Mouse (Mus musculus): ENCODE data around the gene Gm5141. TPM values are rescaled to one million over a fixed set of nuclear protein-coding genes. Genes with fewer than 3 reads are reported as not detected.
A peak's percentile ranks its signal among the peaks of the same experiment; 100 is the strongest.
"Not testable (repeated sequence)": the region's sequence is repeated elsewhere in the genome, so short reads cannot be mapped to it uniquely, and the experiment has no call there.

The Gm5141 gene
- total RNA-seq (2021), result 1 to 10 TPM; 4.0 to 4.8 TPM
- long read RNA-seq, experiment 1, partial matches to known transcripts, result 0 of 3 reads
- long read RNA-seq, experiment 1, other reads (novel, unspliced or antisense), result 0 of 3 reads
- long read RNA-seq, experiment 2, partial matches to known transcripts, result 0 of 4 reads
- long read RNA-seq, experiment 2, other reads (novel, unspliced or antisense), result 0 of 4 reads

GRCm38 (mm10) chr13:62785199-62786134 lies at the start of gene Gm5141:
Gene Gm5141 (minus strand): TSS chr13:62785808.
- intact Hi-C loops (cut with DNase I), result not testable (repeated sequence)
- DNase-seq (ENCODE audit: low spot score in 2 of 2), result peak; percentile 26 to 50

GRCm38 (mm10) chr13:62833341-62833740 lies 47.7 kb upstream of the Gm5141 start:
- intact Hi-C loops (cut with DNase I), result no loop called here
- DNase-seq (ENCODE audit: low spot score in 2 of 2), result no peak

GRCm38 (mm10) chr13:62832239-62832638 lies 46.6 kb upstream of the Gm5141 start:
- DNase-seq (ENCODE audit: low spot score in 2 of 2), result no peak
- intact Hi-C loops (cut with DNase I), result no loop called here

- intact Hi-C loops (cut with DNase I), result not testable (repeated sequence)
These were observed 30.1 kb upstream of the Gm5141 start for GRCm38 (mm10) chr13:62815705-62816104.

GRCm38 (mm10) chr13:62812713-62813112 lies 27.1 kb upstream of the Gm5141 start:
- intact Hi-C loops (cut with DNase I), result no loop called here
- no peak for DNase-seq (ENCODE audit: low spot score in 2 of 2)

More at GRCm38 (mm10) chr13:62815705-62816104, 30.1 kb upstream of the Gm5141 start:
- not testable (repeated sequence) for DNase-seq (ENCODE audit: low spot score in 2 of 2)

DNA sequence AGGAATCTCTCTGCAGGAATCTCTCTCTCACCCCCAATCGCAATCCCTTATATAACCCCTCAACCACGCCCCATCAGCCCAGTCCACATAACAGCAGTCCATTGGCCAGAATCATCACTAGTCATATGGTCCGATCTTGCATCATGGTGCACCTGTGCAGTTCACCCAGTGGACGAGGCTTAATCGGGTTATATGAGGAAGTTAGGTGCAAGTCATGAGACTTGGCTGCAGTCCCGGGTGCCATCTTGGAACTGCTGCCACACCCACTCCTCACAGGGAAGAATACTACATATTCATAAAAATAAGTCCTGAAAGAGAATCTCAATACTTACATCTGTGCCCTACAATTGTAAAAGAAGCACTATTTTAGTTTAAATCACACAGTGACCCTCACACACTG lies 22.4 kb upstream of the Gm5141 start:
- DNase-seq (ENCODE audit: low spot score in 2 of 2), result not testable (repeated sequence)

GRCm38 (mm10) chr13:62786135-62786493 lies 506 bp upstream of the Gm5141 start:
- intact Hi-C loops (cut with DNase I); DNase-seq (ENCODE audit: low spot score in 2 of 2): not testable (repeated sequence)

More for the DNA sequence above, 22.4 kb upstream of the Gm5141 start:
- intact Hi-C loops (cut with DNase I), result not testable (repeated sequence)

DNA sequence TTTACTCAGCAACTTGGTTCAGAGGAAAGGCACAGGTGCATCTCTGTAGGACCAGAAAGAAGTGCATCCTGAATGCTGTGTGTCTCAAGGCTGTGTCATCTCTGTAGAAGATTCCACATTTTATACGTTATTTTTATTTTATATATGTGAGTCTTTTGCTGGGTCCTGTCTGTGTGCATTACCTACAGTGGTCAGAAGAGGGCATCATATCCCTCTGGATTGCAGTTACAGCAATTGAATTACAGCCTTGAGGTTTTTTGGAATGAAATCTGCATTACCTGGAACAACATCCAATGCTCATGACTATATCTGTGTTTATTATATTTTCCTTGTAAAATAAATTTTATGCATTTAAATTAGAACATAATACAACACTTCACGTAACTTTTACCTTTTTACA lies 21.8 kb downstream of the Gm5141 start:
- peak; percentile 72 to 74 for DNase-seq (ENCODE audit: low spot score in 2 of 2)
- intact Hi-C loops (cut with DNase I), result loop anchor here (5.0 kb wide), 1 partner anchor 93 kb away; the partner anchor contains the start of gene Fbp2

DNA sequence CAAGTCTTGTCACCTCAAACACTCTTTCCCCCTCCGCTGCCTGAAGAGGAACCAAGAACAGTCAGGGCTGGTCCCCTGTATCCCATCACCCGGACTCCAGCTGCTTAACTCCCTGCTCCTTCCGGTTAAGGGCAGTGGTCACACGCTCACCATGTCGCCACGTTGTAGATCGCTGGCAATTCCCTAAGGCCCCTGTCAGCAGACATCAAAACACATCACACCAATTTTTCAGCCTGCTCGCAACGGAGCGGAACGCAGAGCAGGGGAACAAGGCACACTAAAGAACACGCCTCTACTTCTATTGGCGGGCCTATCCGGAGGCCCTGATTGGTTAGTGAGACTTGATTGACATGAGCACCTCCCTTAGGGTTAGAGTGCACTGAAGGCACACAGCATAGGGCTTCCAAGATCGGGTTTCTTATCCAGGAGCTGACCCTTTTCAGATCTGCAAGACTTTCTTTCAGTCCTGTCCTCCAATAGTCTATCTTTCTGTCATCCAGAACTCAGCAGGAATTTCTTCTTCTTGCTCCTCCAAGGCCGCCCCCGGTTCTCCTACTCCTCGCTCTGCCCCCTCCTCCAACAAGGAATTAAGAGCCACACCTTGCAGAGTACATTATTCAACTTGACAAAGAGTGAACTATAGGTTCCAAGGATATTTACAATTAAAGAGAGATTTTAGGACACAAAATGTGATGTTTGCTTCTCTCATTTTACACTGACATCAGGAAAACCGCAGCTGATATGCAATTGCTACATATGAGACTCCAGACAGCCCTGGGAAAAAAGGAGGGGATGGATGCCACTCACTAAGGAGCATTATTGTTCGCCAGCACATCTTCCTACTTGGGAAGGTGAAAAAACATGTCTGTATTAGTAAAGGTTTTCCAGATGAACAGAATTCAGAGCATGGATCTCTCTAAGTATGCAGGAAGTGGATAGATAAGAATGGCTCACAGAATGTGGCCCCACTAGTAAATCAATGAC lies 24.9 kb downstream of the Gm5141 start, which contains the start of gene Platr25:
TSS of gene Platr25 (minus strand) at position 278 of the 984 bp plus-strand sequence.
- intact Hi-C loops (cut with DNase I), result loop anchor here (5.0 kb wide), 1 partner anchor 97 kb away; the partner anchor contains the start of gene Fbp2
- DNase-seq (ENCODE audit: low spot score in 2 of 2), result peak; percentile 38 to 46

DNA sequence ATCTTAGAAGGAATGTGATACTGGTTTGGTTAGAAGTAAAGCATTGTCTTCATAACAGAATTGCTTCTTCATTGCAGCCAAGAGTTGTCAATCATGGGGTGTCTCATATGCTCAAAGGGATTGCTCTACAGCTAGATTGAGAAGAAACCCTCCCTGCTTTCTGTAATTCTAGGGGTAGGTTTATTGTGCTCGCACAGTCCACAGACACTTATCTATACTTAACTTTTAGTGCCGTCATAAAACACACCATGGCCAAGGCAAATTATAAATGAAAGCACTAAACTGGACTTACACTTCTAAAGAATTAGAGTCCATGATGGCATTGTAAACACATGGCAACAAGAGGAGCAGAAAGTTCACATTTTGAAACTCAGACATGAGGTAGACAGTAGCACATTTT lies 52.3 kb downstream of the Gm5141 start:
- intact Hi-C loops (cut with DNase I), result no loop called here
- DNase-seq (ENCODE audit: low spot score in 2 of 2), result no peak

Small RNA genes within 50 kb of the gene (microRNA-seq; reads per million reads assigned to microRNA genes)
- gene Gm24588 (0 reads per million in 2 experiments), gene Mir713 (0 reads per million in 2 experiments)

Other genes starting within 250 kb of the Gm5141 start
- gene Zfp935, start 227.3 kb downstream of the Gm5141 start, total RNA-seq (2021), result under 1 TPM in 1 of 2 experiments, not detected in 1; 0.77 TPM
- 1 to 10 TPM; 5.0 to 5.6 TPM for gene Zfp934, start 214.6 kb downstream of the Gm5141 start, total RNA-seq (2021)
- 1 to 10 TPM; 2.5 to 3.3 TPM for gene 6720489N17Rik, start 161.6 kb downstream of the Gm5141 start, total RNA-seq (2021)
- gene Platr25, start 25.1 kb downstream of the Gm5141 start, total RNA-seq (2021), result 10 to 100 TPM in 1 of 2 experiments, 1 to 10 TPM in 1; 9.7 to 12.4 TPM
- gene Fbp2, start 72.6 kb upstream of the Gm5141 start, total RNA-seq (2021), result under 1 TPM in 1 of 2 experiments, not detected in 1; 0.37 TPM
- gene Fbp1, start 102.5 kb upstream of the Gm5141 start, total RNA-seq (2021), result under 1 TPM in 1 of 2 experiments, not detected in 1; 0.31 TPM
- 100 to 1,000 TPM in 1 of 2 experiments, 10 to 100 TPM in 1; 80.6 to 105 TPM for gene 2010111I01Rik, start 179.1 kb upstream of the Gm5141 start, total RNA-seq (2021)